Mouse (Mus musculus) T-cell, adult 2 months (primary cell): ENCODE data around the gene Lingo3.
"Not testable (repeated sequence)": the region's sequence is repeated elsewhere in the genome, so short reads cannot be mapped to it uniquely, and the experiment has no call there.

Source experiments
- DNase-seq: peaks from one replicate; pipeline ENCODE4 v3.0.0; 2022; ENCODE audit warnings: low spot score

Lingo3 gene

GRCm38 (mm10) chr10:80819406-80819805 lies 24.4 kb downstream of the Lingo3 start:
- no peak for DNase-seq

GRCm38 (mm10) chr10:80818599-80819281 lies 25.1 kb downstream of the Lingo3 start:
- no peak for DNase-seq

- not testable (repeated sequence) for DNase-seq
These were observed 25.9 kb downstream of the Lingo3 start for GRCm38 (mm10) chr10:80817955-80818354.

GRCm38 (mm10) chr10:80817164-80817563 lies 26.7 kb downstream of the Lingo3 start:
- DNase-seq: no peak

- DNase-seq: not testable (repeated sequence)
These were observed 27.5 kb downstream of the Lingo3 start for GRCm38 (mm10) chr10:80816303-80816702.

GRCm38 (mm10) chr10:80814800-80815199 lies 29.0 kb downstream of the Lingo3 start:
- no peak for DNase-seq

GRCm38 (mm10) chr10:80813366-80813765 lies 30.5 kb downstream of the Lingo3 start, which contains the start of gene Jsrp1:
Jsrp1 (minus strand) TSS chr10:80813498.
- DNase-seq: no peak

GRCm38 (mm10) chr10:80812391-80813041 lies 31.3 kb downstream of the Lingo3 start:
- no peak for DNase-seq

GRCm38 (mm10) chr10:80810084-80810483 lies 33.8 kb downstream of the Lingo3 start:
- no peak for DNase-seq

GRCm38 (mm10) chr10:80808985-80809632 lies 34.7 kb downstream of the Lingo3 start:
- no peak for DNase-seq

GRCm38 (mm10) chr10:80808099-80808984 lies 35.5 kb downstream of the Lingo3 start:
- DNase-seq: no peak

- DNase-seq: peak; percentile 32
These were observed 36.7 kb downstream of the Lingo3 start for GRCm38 (mm10) chr10:80807057-80807627.

- no peak for DNase-seq
These were observed 37.3 kb downstream of the Lingo3 start for GRCm38 (mm10) chr10:80806341-80807056.

- peak; percentile 66 for DNase-seq
These were observed 37.9 kb downstream of the Lingo3 start for GRCm38 (mm10) chr10:80805925-80806324.

- DNase-seq: no peak
These were observed 38.5 kb downstream of the Lingo3 start for GRCm38 (mm10) chr10:80805322-80805721.

GRCm38 (mm10) chr10:80804916-80805315 lies 38.9 kb downstream of the Lingo3 start, which contains the start of gene Amh:
Amh (plus strand) TSS chr10:80805243.
- no peak for DNase-seq

GRCm38 (mm10) chr10:80804340-80804739 lies 39.5 kb downstream of the Lingo3 start:
- no peak for DNase-seq

- no peak for DNase-seq
These were observed 40.8 kb downstream of the Lingo3 start for GRCm38 (mm10) chr10:80802996-80803395.

GRCm38 (mm10) chr10:80802204-80802912 lies 41.5 kb downstream of the Lingo3 start:
- no peak for DNase-seq

- no peak for DNase-seq
These were observed 44.7 kb downstream of the Lingo3 start for GRCm38 (mm10) chr10:80799070-80799566.
